Mouse (Mus musculus): ENCODE measurements around the gene Zmynd8. TPM values are rescaled to one million over a fixed set of nuclear protein-coding genes. Genes with fewer than 3 reads are reported as not detected.

The Zmynd8 gene
- polyA plus RNA-seq, 1 experiment: 237 TPM

- no peak for TF ChIP-seq POLR2A (IDR thresholded peaks at IDR 0.05; ENCODE audit: insufficient read depth, low read length)
- H3K36me3 ChIP-seq (ENCODE audit: control insufficient read depth, insufficient read depth, low read length, poor library complexity, severe bottlenecking): no peaks in the 10 kb centered on the region
Observed at GRCm38 (mm10) chr2:165864769-165865168, 34.0 kb downstream of the Zmynd8 start.

GRCm38 (mm10) chr2:165861683-165862594 lies 36.9 kb downstream of the Zmynd8 start:
- no peaks in the 10 kb centered on the region for H3K36me3 ChIP-seq (ENCODE audit: control insufficient read depth, insufficient read depth, low read length, poor library complexity, severe bottlenecking)
- H3K27me3 ChIP-seq (ENCODE audit: control insufficient read depth, insufficient read depth, low read length, poor library complexity, severe bottlenecking): no peaks in the 10 kb centered on the region
- H3K9me3 ChIP-seq (replicated peaks; ENCODE audit: control insufficient read depth, insufficient read depth, low read length, poor library complexity, severe bottlenecking): no peaks in the 10 kb centered on the region
- H3K4me3 ChIP-seq (ENCODE audit: low read depth, low read length): peak overlapping the region; percentile 82
- H3K9ac ChIP-seq (ENCODE audit: low read depth, poor library complexity, severe bottlenecking): peak overlapping the region; percentile 36
- H3K4me1 ChIP-seq (ENCODE audit: control insufficient read depth, insufficient read depth, low read length): peaks cover 2% of the 10 kb centered on the region
- H3K27ac ChIP-seq (ENCODE audit: insufficient read depth, low read length): peak overlapping the region; percentile 80
- no peak for TF ChIP-seq CTCF (IDR thresholded peaks at IDR 0.05; ENCODE audit: low read depth, low read length)
- no peak for TF ChIP-seq POLR2A (IDR thresholded peaks at IDR 0.05; ENCODE audit: insufficient read depth, low read length)
- no peak for TF ChIP-seq EP300 (IDR thresholded peaks at IDR 0.05; ENCODE audit: insufficient read depth, low read depth, low read length)

More at GRCm38 (mm10) chr2:165864769-165865168, 34.0 kb downstream of the Zmynd8 start:
- H3K27me3 ChIP-seq (ENCODE audit: control insufficient read depth, insufficient read depth, low read length, poor library complexity, severe bottlenecking): no peaks in the 10 kb centered on the region
- no peaks in the 10 kb centered on the region for H3K9me3 ChIP-seq (replicated peaks; ENCODE audit: control insufficient read depth, insufficient read depth, low read length, poor library complexity, severe bottlenecking)
- no peak overlapping the region for H3K9ac ChIP-seq (ENCODE audit: low read depth, poor library complexity, severe bottlenecking)
- peaks cover 7% of the 10 kb centered on the region for H3K4me1 ChIP-seq (ENCODE audit: control insufficient read depth, insufficient read depth, low read length)
- no peak overlapping the region for H3K4me3 ChIP-seq (ENCODE audit: low read depth, low read length)
- H3K27ac ChIP-seq (ENCODE audit: insufficient read depth, low read length): 0 out of 2 replicates have a peak overlapping the region, but pooled peaks have one; percentile 30

- H3K4me3 ChIP-seq (ENCODE audit: low read depth, low read length): peak overlapping the region; percentile 82
- no peaks in the 10 kb centered on the region for H3K36me3 ChIP-seq (ENCODE audit: control insufficient read depth, insufficient read depth, low read length, poor library complexity, severe bottlenecking)
- H3K9me3 ChIP-seq (replicated peaks; ENCODE audit: control insufficient read depth, insufficient read depth, low read length, poor library complexity, severe bottlenecking): no peaks in the 10 kb centered on the region
- H3K27ac ChIP-seq (ENCODE audit: insufficient read depth, low read length): peak overlapping the region; percentile 96
- TF ChIP-seq CTCF (IDR thresholded peaks at IDR 0.05; ENCODE audit: low read depth, low read length) (no peak), POLR2A (IDR thresholded peaks at IDR 0.05; ENCODE audit: insufficient read depth, low read length) (no peak)
- peak overlapping the region; percentile 85 for H3K9ac ChIP-seq (ENCODE audit: low read depth, poor library complexity, severe bottlenecking)
- H3K27me3 ChIP-seq (ENCODE audit: control insufficient read depth, insufficient read depth, low read length, poor library complexity, severe bottlenecking): no peaks in the 10 kb centered on the region
- peaks cover 8% of the 10 kb centered on the region for H3K4me1 ChIP-seq (ENCODE audit: control insufficient read depth, insufficient read depth, low read length)
Observed at GRCm38 (mm10) chr2:165860962-165861682, 37.7 kb downstream of the Zmynd8 start.

GRCm38 (mm10) chr2:165860447-165860846 lies 38.4 kb downstream of the Zmynd8 start:
- Histone ChIP-seq H3K27ac (ENCODE audit: insufficient read depth, low read length) (peak overlapping the region; percentile 96), H3K36me3 (ENCODE audit: control insufficient read depth, insufficient read depth, low read length, poor library complexity, severe bottlenecking) (no peaks in the 10 kb centered on the region), H3K27me3 (ENCODE audit: control insufficient read depth, insufficient read depth, low read length, poor library complexity, severe bottlenecking) (no peaks in the 10 kb centered on the region), H3K4me1 (ENCODE audit: control insufficient read depth, insufficient read depth, low read length) (peaks cover 10% of the 10 kb centered on the region), H3K9me3 (replicated peaks; ENCODE audit: control insufficient read depth, insufficient read depth, low read length, poor library complexity, severe bottlenecking) (no peaks in the 10 kb centered on the region), H3K9ac (ENCODE audit: low read depth, poor library complexity, severe bottlenecking) (peak overlapping the region; percentile 85), H3K4me3 (ENCODE audit: low read depth, low read length) (peak overlapping the region; percentile 53)
- TF ChIP-seq CTCF (IDR thresholded peaks at IDR 0.05; ENCODE audit: low read depth, low read length): no peak
- no peak for TF ChIP-seq POLR2A (IDR thresholded peaks at IDR 0.05; ENCODE audit: insufficient read depth, low read length)
- TF ChIP-seq EP300 (IDR thresholded peaks at IDR 0.05; ENCODE audit: insufficient read depth, low read depth, low read length): no peak

GRCm38 (mm10) chr2:165858453-165859384 lies 40.1 kb downstream of the Zmynd8 start:
- Histone ChIP-seq H3K4me1 (ENCODE audit: control insufficient read depth, insufficient read depth, low read length) (peaks cover 15% of the 10 kb centered on the region), H3K9ac (ENCODE audit: low read depth, poor library complexity, severe bottlenecking) (peak overlapping the region; percentile 85), H3K27ac (ENCODE audit: insufficient read depth, low read length) (peak overlapping the region; percentile 96), H3K36me3 (ENCODE audit: control insufficient read depth, insufficient read depth, low read length, poor library complexity, severe bottlenecking) (no peaks in the 10 kb centered on the region), H3K27me3 (ENCODE audit: control insufficient read depth, insufficient read depth, low read length, poor library complexity, severe bottlenecking) (no peaks in the 10 kb centered on the region), H3K9me3 (replicated peaks; ENCODE audit: control insufficient read depth, insufficient read depth, low read length, poor library complexity, severe bottlenecking) (no peaks in the 10 kb centered on the region), H3K4me3 (ENCODE audit: low read depth, low read length) (peak overlapping the region; percentile 66)
- TF ChIP-seq EP300 (IDR thresholded peaks at IDR 0.05; ENCODE audit: insufficient read depth, low read depth, low read length) (peak; percentile 58), POLR2A (IDR thresholded peaks at IDR 0.05; ENCODE audit: insufficient read depth, low read length) (no peak)
